Mouse (Mus musculus) MEL (cell line): Measurements from ENCODE around the gene Clec16a. TPM values are rescaled to one million over a fixed set of nuclear protein-coding genes. Genes with fewer than 3 reads are reported as not detected.

Experiments used
- DNase-seq: peaks from one replicate; pipeline ENCODE4 v3.0.0; 2011; ENCODE audit warnings: low read depth, low spot score
- H3K27ac ChIP-seq: 2 replicates; pipeline ENCODE4 v1.5.1; 2012; ENCODE audit warnings: low read depth, mild to moderate bottlenecking, control low read depth, low read length, moderate library complexity; ENCODE audit not compliant: control insufficient read depth
- H3K27me3 ChIP-seq, 2 experiments: fragments of 150-350 bp in 1 of 2; sonication (generic) in 1 of 2; 2 replicates each; pipeline ENCODE4 v1.6.1; 2012; ENCODE audit warnings: low read length in 2 of 2, mild to moderate bottlenecking in 2 of 2, improper control_type of control experiment in 1 of 2, moderate library complexity in 1 of 2; ENCODE audit not compliant: insufficient read depth in 2 of 2, control insufficient read depth in 1 of 2
- H3K36me3 ChIP-seq, 2 experiments: 2 replicates each; pipeline ENCODE4 v1.6.1; 2012 to 2014; ENCODE audit warnings: low read length in 2 of 2, improper control_type of control experiment in 1 of 2, inconsistent platforms in 1 of 2, mild to moderate bottlenecking in 1 of 2; ENCODE audit not compliant: insufficient read depth in 2 of 2, control insufficient read depth in 1 of 2
- H3K4me1 ChIP-seq, 2 experiments: fragments of 150-350 bp in 1 of 2; sonication (generic) in 1 of 2; 2 replicates each; pipeline ENCODE4 v1.6.1; 2012; ENCODE audit warnings: low read length in 2 of 2, improper control_type of control experiment in 1 of 2, mild to moderate bottlenecking in 1 of 2; ENCODE audit not compliant: insufficient read depth in 2 of 2, control insufficient read depth in 1 of 2
- H3K4me3 ChIP-seq, 2 experiments: fragments of 150-350 bp in 1 of 2; sonication (generic) in 1 of 2; 2 replicates each; pipeline ENCODE4 v1.5.1; 2012; ENCODE audit warnings: low read depth in 2 of 2, low read length in 2 of 2, mild to moderate bottlenecking in 2 of 2, moderate library complexity in 2 of 2, control low read depth in 1 of 2, improper control_type of control experiment in 1 of 2; ENCODE audit not compliant: control insufficient read depth in 1 of 2, insufficient read depth in 1 of 2
- H3K79me2 ChIP-seq: 2 replicates; pipeline ENCODE4 v1.6.1; 2012; ENCODE audit warnings: mild to moderate bottlenecking, low read length, moderate library complexity; ENCODE audit not compliant: control insufficient read depth, poor library complexity, insufficient read depth
- H3K9ac ChIP-seq: 2 replicates; pipeline ENCODE4 v1.6.1; 2012; ENCODE audit warnings: low read depth, mild to moderate bottlenecking, control low read depth, low read length, moderate library complexity; ENCODE audit not compliant: control insufficient read depth, poor library complexity, severe bottlenecking
- H3K9me3 ChIP-seq: fragments of 150-350 bp; sonication (generic); replicated peaks from 2 replicates; pipeline ENCODE4 v1.6.1; 2012; ENCODE audit warnings: mild to moderate bottlenecking, low read length, improper control_type of control experiment, moderate library complexity; ENCODE audit not compliant: insufficient read depth
- BHLHE40 ChIP-seq: IDR thresholded peaks from 2 replicates; pipeline ENCODE4 v1.6.1; 2012; ENCODE audit warnings: low read depth, mild to moderate bottlenecking, inconsistent platforms, low read length, improper control_type of control experiment, borderline replicate concordance
- CHD1 ChIP-seq: IDR thresholded peaks from 2 replicates; pipeline ENCODE4 v1.6.1; 2012; ENCODE audit warnings: low read depth, mild to moderate bottlenecking, inconsistent platforms, low read length, improper control_type of control experiment
- CTCF ChIP-seq, 3 experiments: IDR thresholded peaks in 2 of 3; conservative IDR thresholded peaks in 1 of 3; 2 replicates each; pipeline ENCODE4 v1.5.1; 2011 to 2012; ENCODE audit warnings: low read length in 3 of 3, low read depth in 2 of 3, mild to moderate bottlenecking in 2 of 3, improper control_type of control experiment in 1 of 3, inconsistent platforms in 1 of 3, mixed read lengths in 1 of 3, moderate library complexity in 1 of 3; ENCODE audit not compliant: control insufficient read depth in 1 of 3, insufficient read depth in 1 of 3, poor library complexity in 1 of 3, severe bottlenecking in 1 of 3
- E2F4 ChIP-seq: IDR thresholded peaks from 2 replicates; pipeline ENCODE4 v1.6.1; 2011; ENCODE audit warnings: low read depth, low read length, improper control_type of control experiment, borderline replicate concordance
- ELF1 ChIP-seq: IDR thresholded peaks from 2 replicates; pipeline ENCODE4 v1.6.1; 2014; ENCODE audit warnings: low read depth, mild to moderate bottlenecking, inconsistent platforms, low read length, improper control_type of control experiment, moderate library complexity
- EP300 ChIP-seq, 2 experiments: IDR thresholded peaks; 2 replicates each; pipeline ENCODE4 v1.6.1; 2011; ENCODE audit warnings: improper control_type of control experiment in 2 of 2, low read length in 2 of 2, low read depth in 1 of 2, mild to moderate bottlenecking in 1 of 2
- ETS1 ChIP-seq: IDR thresholded peaks from 2 replicates; pipeline ENCODE4 v1.6.1; 2012; ENCODE audit warnings: low read depth, mild to moderate bottlenecking, inconsistent platforms, low read length, improper control_type of control experiment, moderate library complexity
- GATA1 ChIP-seq: IDR thresholded peaks from 2 replicates; pipeline ENCODE4 v1.6.1; 2011; ENCODE audit warnings: low read depth, low read length, improper control_type of control experiment
- HCFC1 ChIP-seq: IDR thresholded peaks from 2 replicates; pipeline ENCODE4 v1.6.1; 2012; ENCODE audit warnings: low read depth, mild to moderate bottlenecking, inconsistent platforms, low read length, improper control_type of control experiment, moderate library complexity
- MAFK ChIP-seq: IDR thresholded peaks from 2 replicates; pipeline ENCODE4 v1.6.1; 2011; ENCODE audit warnings: low read depth, mild to moderate bottlenecking, low read length, improper control_type of control experiment, borderline replicate concordance
- MAX ChIP-seq: IDR thresholded peaks from 2 replicates; pipeline ENCODE4 v1.6.1; 2011; ENCODE audit warnings: low read length, improper control_type of control experiment
- MXI1 ChIP-seq: IDR thresholded peaks from 2 replicates; pipeline ENCODE4 v1.6.1; 2011; ENCODE audit warnings: mild to moderate bottlenecking, low read depth, low read length, improper control_type of control experiment
- MYB ChIP-seq: IDR thresholded peaks from 2 replicates; pipeline ENCODE4 v1.6.1; 2011; ENCODE audit warnings: mild to moderate bottlenecking, low read depth, low read length, improper control_type of control experiment
- MYC ChIP-seq: IDR thresholded peaks from 2 replicates; pipeline ENCODE4 v1.6.1; 2011; ENCODE audit warnings: low read depth, mild to moderate bottlenecking, low read length, improper control_type of control experiment, moderate library complexity
- NELFE ChIP-seq: IDR thresholded peaks from 2 replicates; pipeline ENCODE4 v1.6.1; 2011; ENCODE audit warnings: low read depth, low read length, improper control_type of control experiment
- NRF1 ChIP-seq: IDR thresholded peaks from 2 replicates; pipeline ENCODE4 v1.6.1; 2014; ENCODE audit warnings: low read depth, mild to moderate bottlenecking, inconsistent platforms, low read length, improper control_type of control experiment, moderate library complexity; ENCODE audit not compliant: poor library complexity, insufficient read depth, severe bottlenecking
- POLR2A ChIP-seq, 2 experiments: IDR thresholded peaks; 2 replicates each; pipeline ENCODE4 v1.6.1; 2011 to 2012; ENCODE audit warnings: low read length in 2 of 2, mild to moderate bottlenecking in 2 of 2, control low read depth in 1 of 2, improper control_type of control experiment in 1 of 2, low read depth in 1 of 2, moderate library complexity in 1 of 2; ENCODE audit not compliant: control insufficient read depth in 1 of 2, insufficient read depth in 1 of 2, poor library complexity in 1 of 2
- POLR2AphosphoS5 ChIP-seq: IDR thresholded peaks from 2 replicates; pipeline ENCODE4 v1.6.1; 2012; ENCODE audit warnings: low read depth, borderline replicate concordance, mild to moderate bottlenecking, inconsistent platforms, low read length, moderate library complexity, mixed read lengths
- SIN3A ChIP-seq: IDR thresholded peaks from 2 replicates; pipeline ENCODE4 v1.6.1; 2012; ENCODE audit warnings: low read length, improper control_type of control experiment, inconsistent platforms
- TAL1 ChIP-seq: IDR thresholded peaks from 2 replicates; pipeline ENCODE4 v1.6.1; 2012; ENCODE audit warnings: mild to moderate bottlenecking, inconsistent platforms, low read length, moderate library complexity, mixed read lengths
- UBTF ChIP-seq: IDR thresholded peaks from 2 replicates; pipeline ENCODE4 v1.6.1; 2012; ENCODE audit warnings: low read depth, mild to moderate bottlenecking, inconsistent platforms, low read length, improper control_type of control experiment, moderate library complexity, borderline replicate concordance; ENCODE audit not compliant: insufficient read depth
- USF2 ChIP-seq, 2 experiments: IDR thresholded peaks; 2 replicates each; pipeline ENCODE4 v1.6.1; 2011 to 2012; ENCODE audit warnings: improper control_type of control experiment in 2 of 2, low read length in 2 of 2, borderline replicate concordance in 1 of 2, inconsistent platforms in 1 of 2, low read depth in 1 of 2, mild to moderate bottlenecking in 1 of 2; ENCODE audit not compliant: insufficient read depth in 1 of 2
- ZC3H11A ChIP-seq: IDR thresholded peaks from 2 replicates; pipeline ENCODE4 v1.6.1; 2012; ENCODE audit warnings: low read depth, mild to moderate bottlenecking, inconsistent platforms, low read length, improper control_type of control experiment
- ZKSCAN1 ChIP-seq: IDR thresholded peaks from 2 replicates; pipeline ENCODE4 v1.6.1; 2012; ENCODE audit warnings: low read depth, mild to moderate bottlenecking, inconsistent platforms, low read length, improper control_type of control experiment, moderate library complexity
- polyA plus RNA-seq, 2 experiments: library from polyadenylated mRNA; stranded (reverse) in 1 of 2; unstranded in 1 of 2; fragments of >175 nt in 1 of 2; fragments of >200 nt in 1 of 2; gene quantifications; 2 replicates each; pipeline versions ENCODE4 v1.2.1 to v1.2.4; 2012; ENCODE audit warnings: low replicate concordance in 2 of 2, low read depth in 1 of 2; ENCODE audit not compliant: insufficient read length in 2 of 2, insufficient read depth in 1 of 2, missing spikeins in 1 of 2
- total RNA-seq: library from RNA; depleted of rRNA; stranded (reverse); fragments of 300-350 nt; gene quantifications from 2 replicates; pipeline ENCODE4 v1.2.3, GENCODE M21; 2012

Clec16a gene
- total and polyA plus RNA-seq, 3 experiments, result 10.4 to 49.3 (median 22.1) TPM

DNA sequence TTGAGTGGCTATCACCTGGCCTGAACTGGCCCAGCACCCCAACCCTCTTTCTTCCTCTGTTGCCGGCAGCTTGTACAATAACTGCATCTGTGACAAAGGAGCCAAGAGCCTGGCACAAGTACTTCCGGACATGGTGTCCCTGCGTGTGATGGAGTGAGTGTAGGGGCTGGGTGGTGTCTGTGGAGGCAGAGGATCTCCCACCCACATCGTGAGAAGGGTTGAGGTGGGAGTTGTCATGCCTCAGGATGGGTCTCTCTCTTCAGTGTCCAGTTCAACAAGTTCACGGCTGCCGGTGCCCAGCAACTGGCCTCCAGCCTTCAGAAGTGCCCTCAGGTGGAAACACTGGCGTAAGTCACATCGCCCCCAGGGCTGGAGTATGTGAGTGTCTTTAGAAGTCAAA, 21.5 kb upstream of the Clec16a start:
- H3K4me3 ChIP-seq, result no peak overlapping the region
- H3K27ac ChIP-seq, result no peak overlapping the region
- TF ChIP-seq NRF1, result no peak
- TF ChIP-seq MXI1, result no peak
- TF ChIP-seq UBTF, result no peak
- TF ChIP-seq HCFC1, result no peak
- no peak for TF ChIP-seq MAX
- TF ChIP-seq MAFK, result no peak
- no peak for TF ChIP-seq SIN3A
- TF ChIP-seq ELF1, result no peak
- no peak for TF ChIP-seq MYB
- no peak overlapping the region for H3K9ac ChIP-seq
- no peaks in the 10 kb centered on the region for H3K9me3 ChIP-seq
- no peak for DNase-seq
- no peaks in the 10 kb centered on the region; a peak in 1 of 4 replicates for H3K27me3 ChIP-seq
- H3K36me3 ChIP-seq, result no peaks in the 10 kb centered on the region
- 0 out of 4 replicates have a peak, but pooled peaks cover 0 to 5% of the 10 kb centered on the region in 2 experiments for H3K4me1 ChIP-seq
- H3K79me2 ChIP-seq, result no peaks in the 10 kb centered on the region

DNA sequence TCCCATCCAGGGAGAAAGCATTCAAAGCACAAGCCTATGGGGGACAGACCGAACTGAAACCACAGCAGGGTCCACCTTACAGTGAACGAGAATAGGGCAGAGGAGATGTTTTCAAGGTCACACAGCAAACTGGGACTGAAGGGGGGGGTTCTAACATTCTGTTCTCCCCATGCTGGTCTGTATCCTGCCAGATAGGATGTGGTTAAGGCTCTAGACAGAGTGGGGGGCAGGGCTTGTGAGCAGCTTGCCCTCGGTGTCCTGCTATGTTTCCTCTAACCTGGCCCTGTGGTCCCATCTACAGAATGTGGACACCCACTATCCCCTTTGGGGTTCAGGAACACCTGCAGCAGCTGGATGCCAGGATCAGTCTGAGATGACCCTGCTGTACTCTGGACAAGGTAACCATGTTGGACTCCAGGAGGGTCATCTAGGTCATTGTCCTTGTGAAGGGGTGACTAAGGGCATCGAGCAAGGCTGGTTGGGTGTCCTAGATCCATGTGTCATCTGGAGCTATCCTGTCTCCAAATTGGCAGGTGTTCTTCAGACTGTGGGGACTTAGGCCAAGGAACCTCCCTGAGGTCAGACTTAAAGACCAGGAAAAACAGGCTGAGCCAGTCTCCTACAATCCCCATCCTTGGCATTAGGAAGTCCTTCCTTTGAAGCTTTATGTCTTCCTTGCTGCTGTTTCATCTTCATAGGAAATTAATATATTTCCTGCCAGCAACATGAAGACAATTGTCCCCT, 20.1 kb upstream of the Clec16a start:
- TF ChIP-seq CHD1, result no peak
- no peak for TF ChIP-seq POLR2AphosphoS5
- TF ChIP-seq USF2 (IDR thresholded peaks at IDR 0.05; ENCODE audit: borderline replicate concordance in 1 of 2, insufficient read depth in 1 of 2, low read depth in 1 of 2, low read length in 2 of 2), result no peak
- TF ChIP-seq ZC3H11A, result no peak
- TF ChIP-seq MXI1, result no peak
- no peak for TF ChIP-seq GATA1
- 0 out of 2 replicates have a peak, but pooled peaks have one; percentile 3 for TF ChIP-seq TAL1
- no peak for TF ChIP-seq ETS1
- TF ChIP-seq E2F4, result no peak
- no peak for TF ChIP-seq ZKSCAN1
- TF ChIP-seq MYC, result no peak
- TF ChIP-seq CTCF (IDR thresholded peaks at IDR 0.05 in 2 of 3, conservative IDR thresholded peaks at IDR 0.05 in 1 of 3; ENCODE audit: control insufficient read depth in 1 of 3, insufficient read depth in 1 of 3, low read depth in 2 of 3, low read length in 3 of 3, poor library complexity in 1 of 3, severe bottlenecking in 1 of 3), result no peak
- TF ChIP-seq NELFE, result no peak
- no peak for TF ChIP-seq POLR2A (IDR thresholded peaks at IDR 0.05; ENCODE audit: control insufficient read depth in 1 of 2, insufficient read depth in 1 of 2, low read depth in 1 of 2, low read length in 2 of 2, poor library complexity in 1 of 2)
- no peak for TF ChIP-seq BHLHE40
- peak in 1 of 2 experiments; percentile 12; a peak in 1 of 4 replicates for TF ChIP-seq EP300 (IDR thresholded peaks at IDR 0.05; ENCODE audit: low read depth in 1 of 2, low read length in 2 of 2)
- H3K9ac ChIP-seq, result no peak overlapping the region
- no peaks in the 10 kb centered on the region for H3K79me2 ChIP-seq
- H3K4me3 ChIP-seq, result no peak overlapping the region
- H3K36me3 ChIP-seq, result no peaks in the 10 kb centered on the region
- H3K27ac ChIP-seq, result no peak overlapping the region
- H3K4me1 ChIP-seq, result 0 out of 4 replicates have a peak, but pooled peaks cover 0 to 5% of the 10 kb centered on the region in 2 experiments
- DNase-seq, result no peak
- no peaks in the 10 kb centered on the region for H3K27me3 ChIP-seq
- no peaks in the 10 kb centered on the region for H3K9me3 ChIP-seq
